Mouse (Mus musculus): ENCODE measurements around the gene Acer3. TPM values are rescaled to one million over a fixed set of nuclear protein-coding genes. Genes with fewer than 3 reads are reported as not detected.

Gene Acer3
- 28.4 and 29.4 TPM in 2 replicates for polyA plus RNA-seq (2015; fragmentation: Nextera tagmentation; extraction: Ambion mirVana)

GRCm38 (mm10) chr7:98321083-98321482 lies at the start of gene Acer3:
TSS of gene Acer3 (minus strand) at chr7:98321208.
- Histone ChIP-seq H3K9me3 (ENCODE audit: control insufficient read depth, low read length) (no peaks in the 10 kb centered on the region), H3K9ac (ENCODE audit: low read length) (no peak within 1 kb of the TSS)
- ATAC-seq (ENCODE audit: low read depth) = no peak

GRCm38 (mm10) chr7:98369762-98370369 lies 48.9 kb upstream of the Acer3 start:
- Histone ChIP-seq H3K4me1 (replicated peaks; ENCODE audit: control insufficient read depth, insufficient read depth, low read length) (no peaks in the 10 kb centered on the region), H3K27me3 (ENCODE audit: control insufficient read depth, insufficient read depth, low read depth, low read length) (no peaks in the 10 kb centered on the region), H3K9me3 (ENCODE audit: control insufficient read depth, low read length) (no peaks in the 10 kb centered on the region), H3K9ac (ENCODE audit: low read length) (no peak overlapping the region), H3K36me3 (ENCODE audit: control insufficient read depth, insufficient read depth, low read length) (no peaks in the 10 kb centered on the region), H3K27ac (ENCODE audit: low read length) (no peak overlapping the region), H3K4me2 (ENCODE audit: low read depth, low read length) (no peak overlapping the region), H3K4me3 (ENCODE audit: low read length) (no peak overlapping the region)
- 52% methylated on average over 10 of the region's 10 CpGs for WGBS
- ATAC-seq (ENCODE audit: low read depth) = no peak

More at GRCm38 (mm10) chr7:98321083-98321482, at the start of gene Acer3:
- no peak within 1 kb of the TSS for H3K4me2 ChIP-seq (ENCODE audit: low read depth, low read length)
- peaks cover 7% of the 10 kb centered on the region for H3K4me1 ChIP-seq (replicated peaks; ENCODE audit: control insufficient read depth, insufficient read depth, low read length)
- no peak within 1 kb of the TSS for H3K27ac ChIP-seq (ENCODE audit: low read length)
- H3K27me3 ChIP-seq (ENCODE audit: control insufficient read depth, insufficient read depth, low read depth, low read length) = no peaks in the 10 kb centered on the region
- H3K36me3 ChIP-seq (ENCODE audit: control insufficient read depth, insufficient read depth, low read length) = no peaks in the 10 kb centered on the region
- 81% methylated on average over 2 of the region's 2 CpGs for WGBS
- H3K4me3 ChIP-seq (ENCODE audit: low read length) = no peak within 1 kb of the TSS

GRCm38 (mm10) chr7:98361662-98362061 lies 40.7 kb upstream of the Acer3 start:
- peak overlapping the region; percentile 79 for H3K9ac ChIP-seq (ENCODE audit: low read length)
- H3K4me3 ChIP-seq (ENCODE audit: low read length) = peak overlapping the region; percentile 81
- ATAC-seq (ENCODE audit: low read depth) = peak; percentile 13
- H3K27ac ChIP-seq (ENCODE audit: low read length) = peak overlapping the region; percentile 88
- no peaks in the 10 kb centered on the region for H3K36me3 ChIP-seq (ENCODE audit: control insufficient read depth, insufficient read depth, low read length)
- no peaks in the 10 kb centered on the region for H3K9me3 ChIP-seq (ENCODE audit: control insufficient read depth, low read length)
- WGBS = 9% methylated on average over 2 of the region's 2 CpGs
- peaks cover 16% of the 10 kb centered on the region for H3K4me1 ChIP-seq (replicated peaks; ENCODE audit: control insufficient read depth, insufficient read depth, low read length)
- no peaks in the 10 kb centered on the region for H3K27me3 ChIP-seq (ENCODE audit: control insufficient read depth, insufficient read depth, low read depth, low read length)
- H3K4me2 ChIP-seq (ENCODE audit: low read depth, low read length) = peak overlapping the region; percentile 95

- H3K9me3 ChIP-seq (ENCODE audit: control insufficient read depth, low read length) = no peaks in the 10 kb centered on the region
- H3K27ac ChIP-seq (ENCODE audit: low read length) = peak within 1 kb of the TSS; percentile 88
- peak within 1 kb of the TSS; percentile 81 for H3K4me3 ChIP-seq (ENCODE audit: low read length)
- peak within 1 kb of the TSS; percentile 79 for H3K9ac ChIP-seq (ENCODE audit: low read length)
- WGBS = under 1% methylated on average over 52 of the region's 52 CpGs
- peaks cover 16% of the 10 kb centered on the region for H3K4me1 ChIP-seq (replicated peaks; ENCODE audit: control insufficient read depth, insufficient read depth, low read length)
- peak within 1 kb of the TSS; percentile 95 for H3K4me2 ChIP-seq (ENCODE audit: low read depth, low read length)
- ATAC-seq (ENCODE audit: low read depth) = peak; percentile 96
- no peaks in the 10 kb centered on the region for H3K27me3 ChIP-seq (ENCODE audit: control insufficient read depth, insufficient read depth, low read depth, low read length)
- no peaks in the 10 kb centered on the region for H3K36me3 ChIP-seq (ENCODE audit: control insufficient read depth, insufficient read depth, low read length)
Measured at GRCm38 (mm10) chr7:98361063-98361652, 40.1 kb upstream of the Acer3 start, which contains the start of gene Tsku. TSS of gene Tsku (minus strand) at chr7:98361328.

GRCm38 (mm10) chr7:98360621-98360990 lies 39.6 kb upstream of the Acer3 start:
- WGBS = under 1% methylated on average over 20 of the region's 20 CpGs
- Histone ChIP-seq H3K4me1 (replicated peaks; ENCODE audit: control insufficient read depth, insufficient read depth, low read length) (peaks cover 16% of the 10 kb centered on the region), H3K9me3 (ENCODE audit: control insufficient read depth, low read length) (no peaks in the 10 kb centered on the region), H3K4me2 (ENCODE audit: low read depth, low read length) (peak overlapping the region; percentile 95), H3K4me3 (ENCODE audit: low read length) (peak overlapping the region; percentile 81), H3K36me3 (ENCODE audit: control insufficient read depth, insufficient read depth, low read length) (no peaks in the 10 kb centered on the region), H3K27ac (ENCODE audit: low read length) (peak overlapping the region; percentile 88), H3K27me3 (ENCODE audit: control insufficient read depth, insufficient read depth, low read depth, low read length) (no peaks in the 10 kb centered on the region), H3K9ac (ENCODE audit: low read length) (peak overlapping the region; percentile 79)
- peak; percentile 21 for ATAC-seq (ENCODE audit: low read depth)

- Histone ChIP-seq H3K36me3 (ENCODE audit: control insufficient read depth, insufficient read depth, low read length) (no peaks in the 10 kb centered on the region), H3K9me3 (ENCODE audit: control insufficient read depth, low read length) (no peaks in the 10 kb centered on the region), H3K4me2 (ENCODE audit: low read depth, low read length) (peak overlapping the region; percentile 95), H3K27me3 (ENCODE audit: control insufficient read depth, insufficient read depth, low read depth, low read length) (no peaks in the 10 kb centered on the region), H3K4me3 (ENCODE audit: low read length) (peak overlapping the region; percentile 81), H3K27ac (ENCODE audit: low read length) (peak overlapping the region; percentile 88), H3K9ac (ENCODE audit: low read length) (peak overlapping the region; percentile 79), H3K4me1 (replicated peaks; ENCODE audit: control insufficient read depth, insufficient read depth, low read length) (peaks cover 17% of the 10 kb centered on the region)
- peak; percentile 69 for ATAC-seq (ENCODE audit: low read depth)
- WGBS = under 1% methylated on average over 33 of the region's 33 CpGs
Measured at GRCm38 (mm10) chr7:98359951-98360620, 39.1 kb upstream of the Acer3 start.

- WGBS = 83% methylated on average over 1 of the region's 1 CpGs
- ATAC-seq (ENCODE audit: low read depth) = no peak
- Histone ChIP-seq H3K4me1 (replicated peaks; ENCODE audit: control insufficient read depth, insufficient read depth, low read length) (peaks cover 26% of the 10 kb centered on the region), H3K4me3 (ENCODE audit: low read length) (no peak overlapping the region), H3K27me3 (ENCODE audit: control insufficient read depth, insufficient read depth, low read depth, low read length) (no peaks in the 10 kb centered on the region), H3K9ac (ENCODE audit: low read length) (no peak overlapping the region), H3K27ac (ENCODE audit: low read length) (no peak overlapping the region), H3K36me3 (ENCODE audit: control insufficient read depth, insufficient read depth, low read length) (no peaks in the 10 kb centered on the region), H3K9me3 (ENCODE audit: control insufficient read depth, low read length) (no peaks in the 10 kb centered on the region), H3K4me2 (ENCODE audit: low read depth, low read length) (no peak overlapping the region)
Measured at GRCm38 (mm10) chr7:98358016-98358415, 37.0 kb upstream of the Acer3 start.

GRCm38 (mm10) chr7:98357324-98357723 lies 36.3 kb upstream of the Acer3 start:
- Histone ChIP-seq H3K4me2 (ENCODE audit: low read depth, low read length) (no peak overlapping the region), H3K9ac (ENCODE audit: low read length) (no peak overlapping the region), H3K27me3 (ENCODE audit: control insufficient read depth, insufficient read depth, low read depth, low read length) (no peaks in the 10 kb centered on the region), H3K4me3 (ENCODE audit: low read length) (no peak overlapping the region), H3K9me3 (ENCODE audit: control insufficient read depth, low read length) (no peaks in the 10 kb centered on the region), H3K27ac (ENCODE audit: low read length) (no peak overlapping the region), H3K4me1 (replicated peaks; ENCODE audit: control insufficient read depth, insufficient read depth, low read length) (peaks cover 24% of the 10 kb centered on the region), H3K36me3 (ENCODE audit: control insufficient read depth, insufficient read depth, low read length) (peaks cover under 1% of the 10 kb centered on the region; the same call in 1 of the 2 replicates)
- WGBS = 78% methylated on average over 5 of the region's 5 CpGs
- no peak for ATAC-seq (ENCODE audit: low read depth)

- Histone ChIP-seq H3K4me3 (ENCODE audit: low read length) (no peak overlapping the region), H3K27me3 (ENCODE audit: control insufficient read depth, insufficient read depth, low read depth, low read length) (no peaks in the 10 kb centered on the region), H3K27ac (ENCODE audit: low read length) (no peak overlapping the region), H3K4me2 (ENCODE audit: low read depth, low read length) (no peak overlapping the region), H3K4me1 (replicated peaks; ENCODE audit: control insufficient read depth, insufficient read depth, low read length) (peaks cover 19% of the 10 kb centered on the region), H3K9ac (ENCODE audit: low read length) (no peak overlapping the region), H3K36me3 (ENCODE audit: control insufficient read depth, insufficient read depth, low read length) (peaks cover 11% of the 10 kb centered on the region; the same call in 1 of the 2 replicates), H3K9me3 (ENCODE audit: control insufficient read depth, low read length) (no peaks in the 10 kb centered on the region)
- ATAC-seq (ENCODE audit: low read depth) = no peak
- 37% methylated on average over 4 of the region's 4 CpGs for WGBS
Measured at GRCm38 (mm10) chr7:98354921-98355310, 33.9 kb upstream of the Acer3 start.

All from lung, embryonic 16.5 days (tissue).